Mouse (Mus musculus) left cerebral cortex, adult 8-10 months (tissue): Measurements from ENCODE around the gene Slc35b2. TPM values are rescaled to one million over a fixed set of nuclear protein-coding genes. Genes with fewer than 3 reads are reported as not detected.
A peak's percentile ranks its signal among the peaks of the same experiment; 100 is the strongest.

ENCODE experiments used
- DNase-seq, 2 experiments: peaks; one replicate each; pipeline ENCODE4 v3.0.0; 2022; ENCODE audit warnings: low spot score in 2 of 2
- total RNA-seq, 4 experiments: library from RNA; stranded (reverse); gene quantifications; 2 replicates each; pipeline ENCODE4 v1.2.4; 2022

Gene Slc35b2
- total RNA-seq, 4 experiments from 2014 or later = 26.8 to 33.4 (median 29.4) TPM

GRCm38 (mm10) chr17:45544873-45545277 lies 18.8 kb upstream of the Slc35b2 start:
- DNase-seq = no peak

GRCm38 (mm10) chr17:45545278-45545961 lies 18.3 kb upstream of the Slc35b2 start:
- no peak for DNase-seq

GRCm38 (mm10) chr17:45546941-45547340 lies 16.7 kb upstream of the Slc35b2 start:
- no peak for DNase-seq

GRCm38 (mm10) chr17:45547461-45548190 lies 16.0 kb upstream of the Slc35b2 start:
- DNase-seq = no peak

GRCm38 (mm10) chr17:45548541-45549512 lies 14.8 kb upstream of the Slc35b2 start:
- peak in 1 of 2 experiments; percentile 68 for DNase-seq

- peak in 1 of 2 experiments; percentile 56 for DNase-seq
Measured at GRCm38 (mm10) chr17:45549617-45550181, 14.0 kb upstream of the Slc35b2 start, which contains the start of gene Tmem151b. Gene Tmem151b, minus strand, starts transcription at chr17:45549677.

GRCm38 (mm10) chr17:45550253-45550652 lies 13.4 kb upstream of the Slc35b2 start:
- DNase-seq = no peak

GRCm38 (mm10) chr17:45551249-45551796 lies 12.4 kb upstream of the Slc35b2 start:
- DNase-seq = no peak

GRCm38 (mm10) chr17:45551816-45552451 lies 11.7 kb upstream of the Slc35b2 start:
- DNase-seq = peak in 1 of 2 experiments; percentile 56

GRCm38 (mm10) chr17:45553065-45553464 lies 10.6 kb upstream of the Slc35b2 start:
- no peak for DNase-seq

- DNase-seq = no peak
Measured at GRCm38 (mm10) chr17:45554420-45554819, 9.3 kb upstream of the Slc35b2 start.

- DNase-seq = peak in 1 of 2 experiments; percentile 87
Measured at GRCm38 (mm10) chr17:45555452-45556106, 8.1 kb upstream of the Slc35b2 start, which contains the start of gene Nfkbie. Gene Nfkbie, plus strand, starts transcription at chr17:45555703.

GRCm38 (mm10) chr17:45556107-45556489 lies 7.6 kb upstream of the Slc35b2 start:
- DNase-seq = no peak

- no peak for DNase-seq
Measured at GRCm38 (mm10) chr17:45556514-45557245, 7.0 kb upstream of the Slc35b2 start.

GRCm38 (mm10) chr17:45557246-45557824 lies 6.3 kb upstream of the Slc35b2 start:
- no peak for DNase-seq

GRCm38 (mm10) chr17:45557998-45558862 lies 5.4 kb upstream of the Slc35b2 start:
- no peak for DNase-seq

- no peak for DNase-seq
Measured at GRCm38 (mm10) chr17:45559732-45560525, 3.7 kb upstream of the Slc35b2 start.
